Mouse (Mus musculus) C2C12 (cell line): ENCODE data around the gene Sdc4.

Source experiments
- CTCF ChIP-seq: IDR thresholded peaks from one replicate; pipeline ENCODE4 v1.5.1; 2011; ENCODE audit not compliant: control insufficient read depth, insufficient read depth, insufficient read length
- MYOG ChIP-seq: IDR thresholded peaks from one replicate; pipeline ENCODE4 v1.6.1; 2011; ENCODE audit not compliant: control insufficient read depth, insufficient read length; ENCODE audit errors: extremely low read depth

DNA sequence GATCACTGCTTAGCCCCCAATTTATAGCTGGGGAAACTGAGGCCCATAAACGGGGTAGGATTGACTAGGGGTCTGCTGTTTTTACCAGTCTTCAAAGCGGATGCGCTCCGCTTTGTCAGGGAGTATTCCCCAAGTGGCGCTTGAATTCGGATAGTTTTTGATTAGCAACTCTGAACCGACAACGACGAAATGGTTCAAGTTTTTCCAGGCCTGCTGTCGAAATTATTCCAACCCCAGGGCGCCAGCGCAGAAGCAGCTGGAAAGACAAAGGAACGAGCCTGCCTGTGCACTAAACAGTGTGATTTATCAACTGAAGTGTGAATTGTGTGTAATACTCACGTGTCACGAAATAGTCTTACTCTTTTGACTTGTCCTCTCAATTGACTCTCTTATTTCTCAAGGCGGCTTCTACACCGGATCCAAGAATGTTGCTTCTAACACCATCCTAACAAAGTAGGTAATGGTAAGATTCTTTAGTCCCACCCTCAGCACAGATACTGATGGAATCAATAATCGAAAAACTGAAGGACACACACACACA is at the start of gene Sdc4:
- TF ChIP-seq MYOG (no peak), CTCF (no peak)
